Mouse (Mus musculus): ENCODE results near the gene Ncapd2. TPM values are rescaled to one million over a fixed set of nuclear protein-coding genes. Genes with fewer than 3 reads are reported as not detected.
A peak's percentile ranks its signal among the peaks of the same experiment; 100 is the strongest.

The Ncapd2 gene
- polyA plus RNA-seq, 1 experiment from 2014 or later = 5.9 TPM

DNA sequence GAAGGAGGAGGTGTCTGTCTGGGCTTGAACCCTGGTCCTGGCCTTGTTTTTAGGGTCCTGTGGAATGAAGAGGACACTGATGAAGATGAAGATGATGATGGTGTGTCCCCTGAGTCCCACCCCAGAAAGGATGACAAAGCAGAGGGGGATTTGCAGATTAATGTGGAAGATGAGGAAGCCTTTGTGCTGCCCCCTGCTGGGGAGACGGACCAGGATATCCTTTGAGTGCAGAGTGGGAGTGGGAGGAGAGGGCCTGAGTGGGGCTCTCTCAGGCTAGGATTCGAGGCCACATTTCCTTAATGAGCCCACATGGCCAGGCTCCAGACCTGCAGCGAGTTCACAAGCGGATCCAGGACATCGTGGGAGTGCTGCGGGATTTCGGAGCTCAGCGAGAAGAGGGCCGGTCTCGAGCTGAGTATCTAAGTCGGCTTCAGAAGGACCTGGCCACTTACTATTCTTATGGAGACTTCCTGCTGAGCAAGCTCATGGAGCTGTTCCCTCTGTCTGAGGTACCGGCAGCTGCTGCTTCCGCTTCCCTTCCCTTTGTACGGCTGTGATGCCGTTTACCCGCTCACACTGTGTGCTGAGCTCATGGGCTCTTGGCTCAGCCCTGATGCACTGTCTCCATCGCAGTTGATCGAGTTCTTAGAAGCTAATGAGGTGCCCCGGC, 54.4 kb downstream of the Ncapd2 start:
- Histone ChIP-seq H3K27ac (ENCODE audit: low read length) (no peak overlapping the region), H3K4me2 (replicated peaks; ENCODE audit: low read depth, low read length) (no peak overlapping the region), H3K4me1 (ENCODE audit: insufficient read depth, low read depth, low read length) (peaks cover 2% of the 10 kb centered on the region; the same call in 1 of the 2 replicates), H3K9me3 (ENCODE audit: low read length) (no peaks in the 10 kb centered on the region), H3K9ac (replicated peaks; ENCODE audit: low read depth) (no peak overlapping the region), H3K27me3 (replicated peaks; ENCODE audit: insufficient read depth, low read length) (no peaks in the 10 kb centered on the region), H3K4me3 (ENCODE audit: low read depth, low read length) (no peak overlapping the region), H3K36me3 (ENCODE audit: insufficient read depth, low read length) (peaks cover 20% of the 10 kb centered on the region)
- TF ChIP-seq CTCF (IDR thresholded peaks at IDR 0.05) = peak; percentile 66
- no peak for TF ChIP-seq EP300 (IDR thresholded peaks at IDR 0.05)
- ATAC-seq = no peak
- 90% methylated on average over 19 of the region's 19 CpGs for WGBS
- DNase-seq (ENCODE audit: low spot score) = peak; percentile 42

- DNase-seq (ENCODE audit: low spot score) = no peak
- peaks cover 2% of the 10 kb centered on the region; the same call in 1 of the 2 replicates for H3K4me1 ChIP-seq (ENCODE audit: insufficient read depth, low read depth, low read length)
- no peak for ATAC-seq
- H3K4me3 ChIP-seq (ENCODE audit: low read depth, low read length) = peak overlapping the region; percentile 78
- H3K36me3 ChIP-seq (ENCODE audit: insufficient read depth, low read length) = peaks cover 18% of the 10 kb centered on the region
- WGBS = 4% methylated on average over 11 of the region's 11 CpGs
- H3K27ac ChIP-seq (ENCODE audit: low read length) = no peak overlapping the region
- H3K27me3 ChIP-seq (replicated peaks; ENCODE audit: insufficient read depth, low read length) = no peaks in the 10 kb centered on the region
- peak overlapping the region; percentile 69 for H3K9ac ChIP-seq (replicated peaks; ENCODE audit: low read depth)
- TF ChIP-seq EP300 (IDR thresholded peaks at IDR 0.05) = no peak
- TF ChIP-seq CTCF (IDR thresholded peaks at IDR 0.05) = no peak
- no peaks in the 10 kb centered on the region for H3K9me3 ChIP-seq (ENCODE audit: low read length)
- H3K4me2 ChIP-seq (replicated peaks; ENCODE audit: low read depth, low read length) = peak overlapping the region; percentile 91
These were observed 59.0 kb downstream of the Ncapd2 start for GRCm38 (mm10) chr6:125132470-125132869.

DNA sequence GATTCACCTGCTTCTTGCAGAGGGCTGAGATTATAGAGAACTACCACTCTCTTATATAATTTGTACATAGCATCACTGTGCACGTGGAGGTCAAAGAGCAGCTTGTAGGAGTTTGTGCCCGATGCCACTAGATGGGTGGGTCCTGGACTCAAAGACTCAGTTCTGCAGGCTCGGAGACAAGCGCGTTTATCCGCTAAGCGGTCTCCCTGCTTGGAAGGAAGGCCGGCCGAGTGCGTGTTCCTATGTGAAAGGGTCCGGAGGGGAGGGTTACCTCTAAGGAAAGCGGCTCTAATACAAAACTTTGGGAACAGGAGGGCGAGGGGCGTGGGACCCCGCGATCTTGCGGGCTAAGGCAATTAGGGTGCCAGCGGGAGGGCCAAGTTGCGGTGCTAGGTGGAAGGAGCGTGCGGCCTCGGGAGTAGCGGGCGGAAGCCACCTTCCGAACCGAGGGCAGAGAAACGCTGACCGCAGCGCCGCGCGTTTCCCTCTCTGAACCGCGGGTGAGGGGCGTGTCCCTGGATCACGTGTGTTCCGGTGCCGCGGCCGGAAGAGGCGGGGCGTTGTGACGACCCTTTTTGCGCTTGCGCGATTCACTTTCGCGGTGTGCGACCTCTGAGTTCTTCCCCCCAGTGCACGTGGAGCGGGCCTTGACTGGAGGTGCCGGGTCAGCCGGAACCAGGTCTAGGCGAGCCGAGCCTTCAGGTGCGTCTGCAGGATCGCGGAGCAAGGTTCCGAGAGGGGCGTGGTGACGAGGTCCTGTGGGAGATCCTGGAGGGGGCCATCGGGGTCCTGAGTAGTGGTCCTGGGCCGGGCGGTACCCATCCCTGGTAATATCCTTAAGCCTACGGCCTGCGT, 60.0 kb downstream of the Ncapd2 start, which contains the start of gene Nop2:
Nop2 (plus strand) TSS at position 608 of the 855 bp plus-strand sequence.
- Histone ChIP-seq H3K4me1 (ENCODE audit: insufficient read depth, low read depth, low read length) (peaks cover 2% of the 10 kb centered on the region; the same call in 1 of the 2 replicates), H3K27me3 (replicated peaks; ENCODE audit: insufficient read depth, low read length) (no peaks in the 10 kb centered on the region), H3K27ac (ENCODE audit: low read length) (peak within 1 kb of the TSS; percentile 68), H3K9ac (replicated peaks; ENCODE audit: low read depth) (peak within 1 kb of the TSS; percentile 69), H3K4me3 (ENCODE audit: low read depth, low read length) (peak within 1 kb of the TSS; percentile 78), H3K4me2 (replicated peaks; ENCODE audit: low read depth, low read length) (peak within 1 kb of the TSS; percentile 91), H3K9me3 (ENCODE audit: low read length) (no peaks in the 10 kb centered on the region), H3K36me3 (ENCODE audit: insufficient read depth, low read length) (peaks cover 25% of the 10 kb centered on the region)
- WGBS = under 1% methylated on average over 53 of the region's 66 CpGs
- ATAC-seq (peak; percentile 97), DNase-seq (ENCODE audit: low spot score) (peak; percentile 97)
- no peak for TF ChIP-seq CTCF (IDR thresholded peaks at IDR 0.05)
- 0 out of 2 replicates have a peak, but pooled peaks have one; percentile 19 for TF ChIP-seq EP300 (IDR thresholded peaks at IDR 0.05)

DNA sequence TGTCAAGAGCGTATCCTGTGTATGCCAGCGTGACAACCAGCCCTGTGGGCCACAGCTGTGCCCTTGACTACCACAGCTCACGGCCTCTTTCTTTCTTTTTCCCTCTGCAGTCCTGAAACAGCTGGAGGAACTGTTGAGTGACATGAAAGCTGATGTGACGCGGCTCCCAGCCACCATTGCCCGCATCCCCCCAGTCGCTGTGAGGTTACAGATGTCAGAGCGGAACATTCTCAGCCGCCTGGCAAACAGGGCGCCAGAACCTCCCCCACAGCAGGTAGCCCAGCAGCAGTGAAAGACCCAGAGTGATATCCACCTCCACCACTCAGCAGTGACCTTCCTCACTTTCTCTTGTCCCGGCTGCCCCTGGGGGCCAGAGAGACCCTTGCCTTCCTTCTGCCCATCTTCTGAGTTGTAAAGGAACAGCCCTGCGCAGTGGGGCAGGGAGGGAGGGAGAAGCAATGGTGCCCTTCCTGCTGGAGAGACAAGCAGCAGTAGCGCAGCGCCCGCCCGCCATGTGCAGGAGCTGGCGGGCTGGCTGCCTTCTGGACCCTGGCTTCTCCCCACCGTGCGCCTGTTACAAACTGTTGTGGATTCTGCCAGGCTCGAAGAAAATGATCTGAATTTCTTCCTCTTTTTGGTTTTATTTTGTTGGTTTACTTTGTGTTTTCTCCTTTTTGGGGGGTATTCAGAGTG, 61.6 kb downstream of the Ncapd2 start:
- Histone ChIP-seq H3K4me2 (replicated peaks; ENCODE audit: low read depth, low read length) (no peak overlapping the region), H3K36me3 (ENCODE audit: insufficient read depth, low read length) (peaks cover 22% of the 10 kb centered on the region), H3K9me3 (ENCODE audit: low read length) (no peaks in the 10 kb centered on the region), H3K27ac (ENCODE audit: low read length) (no peak overlapping the region), H3K9ac (replicated peaks; ENCODE audit: low read depth) (no peak overlapping the region), H3K4me1 (ENCODE audit: insufficient read depth, low read depth, low read length) (peaks cover 2% of the 10 kb centered on the region; the same call in 1 of the 2 replicates), H3K4me3 (ENCODE audit: low read depth, low read length) (no peak overlapping the region), H3K27me3 (replicated peaks; ENCODE audit: insufficient read depth, low read length) (no peaks in the 10 kb centered on the region)
- no peak for TF ChIP-seq CTCF (IDR thresholded peaks at IDR 0.05)
- no peak for TF ChIP-seq EP300 (IDR thresholded peaks at IDR 0.05)
- ATAC-seq (no peak), DNase-seq (ENCODE audit: low spot score) (no peak)
- WGBS = 86% methylated on average over 19 of the region's 20 CpGs

- Histone ChIP-seq H3K27me3 (replicated peaks; ENCODE audit: insufficient read depth, low read length) (no peaks in the 10 kb centered on the region), H3K27ac (ENCODE audit: low read length) (no peak overlapping the region), H3K4me2 (replicated peaks; ENCODE audit: low read depth, low read length) (no peak overlapping the region), H3K36me3 (ENCODE audit: insufficient read depth, low read length) (peaks cover 31% of the 10 kb centered on the region), H3K9ac (replicated peaks; ENCODE audit: low read depth) (no peak overlapping the region), H3K4me1 (ENCODE audit: insufficient read depth, low read depth, low read length) (peaks cover 2% of the 10 kb centered on the region; the same call in 1 of the 2 replicates), H3K4me3 (ENCODE audit: low read depth, low read length) (no peak overlapping the region), H3K9me3 (ENCODE audit: low read length) (no peaks in the 10 kb centered on the region)
- ATAC-seq (no peak), DNase-seq (ENCODE audit: low spot score) (no peak)
- no peak for TF ChIP-seq EP300 (IDR thresholded peaks at IDR 0.05)
- no peak for TF ChIP-seq CTCF (IDR thresholded peaks at IDR 0.05)
- 88% methylated on average over 12 of the region's 12 CpGs for WGBS
These were observed 62.8 kb downstream of the Ncapd2 start for GRCm38 (mm10) chr6:125128724-125129123.

- no peaks in the 10 kb centered on the region for H3K9me3 ChIP-seq (ENCODE audit: low read length)
- WGBS = 92% methylated on average over 8 of the region's 8 CpGs
These were observed 72.1 kb downstream of the Ncapd2 start for GRCm38 (mm10) chr6:125119387-125119786.

More at GRCm38 (mm10) chr6:125119387-125119786, 72.1 kb downstream of the Ncapd2 start:
- no peak overlapping the region for H3K27ac ChIP-seq (ENCODE audit: low read length)
- H3K36me3 ChIP-seq (ENCODE audit: insufficient read depth, low read length) = peaks cover 54% of the 10 kb centered on the region
- no peak overlapping the region for H3K9ac ChIP-seq (replicated peaks; ENCODE audit: low read depth)
- no peaks in the 10 kb centered on the region for H3K27me3 ChIP-seq (replicated peaks; ENCODE audit: insufficient read depth, low read length)
- no peak for TF ChIP-seq EP300 (IDR thresholded peaks at IDR 0.05)
- TF ChIP-seq CTCF (IDR thresholded peaks at IDR 0.05) = no peak
- no peak overlapping the region for H3K4me2 ChIP-seq (replicated peaks; ENCODE audit: low read depth, low read length)
- H3K4me1 ChIP-seq (ENCODE audit: insufficient read depth, low read depth, low read length) = no peaks in the 10 kb centered on the region
- no peak for DNase-seq (ENCODE audit: low spot score)
- ATAC-seq = no peak
- H3K4me3 ChIP-seq (ENCODE audit: low read depth, low read length) = no peak overlapping the region

Small RNAs within 50 kb of the gene (microRNA-seq; reads per million reads assigned to microRNA genes)
- gene Mir3098 (not detected), gene Mir8113 (not detected)

Other genes with a start within 250 kb of the Ncapd2 start
- 112 and 118 TPM in 2 replicates for gene Cops7a, start 226.2 kb downstream of the Ncapd2 start, polyA plus RNA-seq (2015; fragmentation: Nextera tagmentation; extraction: Ambion mirVana)
- 0.29 and 0.35 TPM in 2 replicates for gene Pianp, start 195.0 kb downstream of the Ncapd2 start, polyA plus RNA-seq (2015; fragmentation: Nextera tagmentation; extraction: Ambion mirVana)
- 8.6 and 9.9 TPM in 2 replicates for gene Zfp384, start 182.6 kb downstream of the Ncapd2 start, polyA plus RNA-seq (2015; fragmentation: Nextera tagmentation; extraction: Ambion mirVana)
- 100 and 104 TPM in 2 replicates for gene Ing4, start 151.9 kb downstream of the Ncapd2 start, polyA plus RNA-seq (2015; fragmentation: Nextera tagmentation; extraction: Ambion mirVana)
- 4.1 and 4.4 TPM in 2 replicates for gene Acrbp, start 142.0 kb downstream of the Ncapd2 start, polyA plus RNA-seq (2015; fragmentation: Nextera tagmentation; extraction: Ambion mirVana)
- 0.19 and 0.44 TPM in 2 replicates for gene Lpar5, start 123.8 kb downstream of the Ncapd2 start, polyA plus RNA-seq (2015; fragmentation: Nextera tagmentation; extraction: Ambion mirVana)
- 53.5 and 59.8 TPM in 2 replicates for gene Chd4, start 95.7 kb downstream of the Ncapd2 start, polyA plus RNA-seq (2015; fragmentation: Nextera tagmentation; extraction: Ambion mirVana)
- gene Nop2, start 59.8 kb downstream of the Ncapd2 start, polyA plus RNA-seq (2015; fragmentation: Nextera tagmentation; extraction: Ambion mirVana) = 16.9 and 17.7 TPM in 2 replicates
- gene Iffo1, start 46.5 kb downstream of the Ncapd2 start, polyA plus RNA-seq (2015; fragmentation: Nextera tagmentation; extraction: Ambion mirVana) = 7.1 and 8.3 TPM in 2 replicates
- gene Gapdh, start 25.2 kb downstream of the Ncapd2 start, polyA plus RNA-seq (2015; fragmentation: Nextera tagmentation; extraction: Ambion mirVana) = 381 and 429 TPM in 2 replicates
- 151 and 154 TPM in 2 replicates for gene Mrpl51, start 100 bp upstream of the Ncapd2 start, polyA plus RNA-seq (2015; fragmentation: Nextera tagmentation; extraction: Ambion mirVana)
- gene Vamp1, start 23.9 kb upstream of the Ncapd2 start, polyA plus RNA-seq (2015; fragmentation: Nextera tagmentation; extraction: Ambion mirVana) = 3.0 and 3.5 TPM in 2 replicates
- 14.2 and 16.9 TPM in 2 replicates for gene Tapbpl, start 40.2 kb upstream of the Ncapd2 start, polyA plus RNA-seq (2015; fragmentation: Nextera tagmentation; extraction: Ambion mirVana)
- 2.4 and 3.0 TPM in 2 replicates for gene Cd27, start 45.3 kb upstream of the Ncapd2 start, polyA plus RNA-seq (2015; fragmentation: Nextera tagmentation; extraction: Ambion mirVana)
- gene Tuba3a, start 94.3 kb upstream of the Ncapd2 start, polyA plus RNA-seq (2015; fragmentation: Nextera tagmentation; extraction: Ambion mirVana) = not detected in 2 replicates
- 96.7 and 100 TPM in 2 replicates for gene Ltbr, start 122.2 kb upstream of the Ncapd2 start, polyA plus RNA-seq (2015; fragmentation: Nextera tagmentation; extraction: Ambion mirVana)
- gene Scnn1a, start 129.0 kb upstream of the Ncapd2 start, polyA plus RNA-seq (2015; fragmentation: Nextera tagmentation; extraction: Ambion mirVana) = 106 and 123 TPM in 2 replicates
- gene Tnfrsf1a, start 157.7 kb upstream of the Ncapd2 start, polyA plus RNA-seq (2015; fragmentation: Nextera tagmentation; extraction: Ambion mirVana) = 107 and 108 TPM in 2 replicates
- 0.50 and 0.82 TPM in 2 replicates for gene Plekhg6, start 189.1 kb upstream of the Ncapd2 start, polyA plus RNA-seq (2015; fragmentation: Nextera tagmentation; extraction: Ambion mirVana)